Comparison of ENCODE assay signal across 7 mouse cellular contexts in genomic region chr5:31630064-31630463, GRCm38 (mm10). TPM values are rescaled to one million over a fixed set of nuclear protein-coding genes. Genes with fewer than 3 reads are reported as not detected.
DNase-seq lines count a peak whose midpoint lies in the region; TF ChIP-seq lines count a peak whose summit lies in the region.

No protein-coding gene starts in this region.

- TF ChIP-seq CTCF in C2C12 (IDR thresholded peaks at IDR 0.05; ENCODE audit: control insufficient read depth, insufficient read depth, insufficient read length), result no peak

- DNase-seq in ZHBTc4 (ENCODE audit: low read depth, low spot score), result peak; percentile 37
- DNase-seq in heart, adult 18-20 months, result peak; percentile 49 to 64
- peak; percentile 33 for DNase-seq in limb, embryonic 10.5 days (ENCODE audit: low spot score)
- no peak for DNase-seq in frontal cortex, postnatal 36 days (ENCODE audit: low spot score in 2 of 2)
- DNase-seq in layer of hippocampus, adult 18-20 months (ENCODE audit: low spot score in 2 of 2), result no peak
- no peak for DNase-seq in spleen, adult 12 weeks (ENCODE audit: low spot score)

- H3K27ac ChIP-seq in limb, embryonic 10.5 days, result no peak overlapping the region

- no peaks in the 10 kb centered on the region for H3K79me3 ChIP-seq in C2C12 (ENCODE audit: low read depth)

- no peak overlapping the region for H3ac ChIP-seq in C2C12 (ENCODE audit: control insufficient read depth, insufficient read length, low read depth)

- no peak overlapping the region for H3K4me3 ChIP-seq in C2C12 (ENCODE audit: insufficient read depth, poor library complexity, severe bottlenecking)
- H3K4me3 ChIP-seq in limb, embryonic 10.5 days, result no peak overlapping the region

- no peaks in the 10 kb centered on the region for H3K27me3 ChIP-seq in C2C12 (ENCODE audit: control insufficient read depth, insufficient read depth, insufficient read length)
- H3K27me3 ChIP-seq in limb, embryonic 10.5 days (ENCODE audit: low read depth, poor library complexity, severe bottlenecking), result no peaks in the 10 kb centered on the region

- H3K79me2 ChIP-seq in C2C12 (ENCODE audit: control insufficient read depth, insufficient read depth), result no peaks in the 10 kb centered on the region

- no peaks in the 10 kb centered on the region for H3K9me3 ChIP-seq in limb, embryonic 10.5 days (replicated peaks)

- peaks cover 23% of the 10 kb centered on the region for H3K4me1 ChIP-seq in limb, embryonic 10.5 days

- 67% methylated on average over 5 of the region's 5 CpGs for WGBS in limb, embryonic 10.5 days

- no peaks in the 10 kb centered on the region for H3K36me3 ChIP-seq in C2C12 (ENCODE audit: control insufficient read depth, insufficient read depth)
- peaks cover 24% of the 10 kb centered on the region for H3K36me3 ChIP-seq in limb, embryonic 10.5 days

TF ChIP-seq in C2C12, 6 proteins besides CTCF, POLR2A, EP300 and RAD21:
- TF ChIP-seq MAX (IDR thresholded peaks at IDR 0.05), result peak; percentile 71
- peak; percentile 50 for TF ChIP-seq FOSL1 (IDR thresholded peaks at IDR 0.05; ENCODE audit: insufficient read depth, low read length, poor library complexity, severe bottlenecking)
- no peak for TF ChIP-seq USF1 (IDR thresholded peaks at IDR 0.05; ENCODE audit: low read depth)
- TF ChIP-seq CEBPB (IDR thresholded peaks at IDR 0.05; ENCODE audit: low read depth), result no peak
- TF ChIP-seq MYOD1 (IDR thresholded peaks at IDR 0.05; ENCODE audit: control insufficient read depth, insufficient read length, low read depth), result no peak
TF ChIP-seq in C2C12: peak in this region for 2.

RNA-seq across cellular contexts. Expression of gene Mrpl33, which starts 33.3 kb away (rescaled TPM):
- 228 TPM for polyA plus RNA-seq in C2C12 (2012; fragmentation: generic; extraction: Trizol)
- 100 to 1,000 TPM; 322 to 333 TPM for total RNA-seq in heart, adult 18-20 months (2021)
- 254 and 274 TPM in 2 replicates for polyA plus RNA-seq in limb, embryonic 10.5 days (2016; fragmentation: Nextera tagmentation; extraction: Ambion mirVana)
- total RNA-seq in layer of hippocampus, adult 18-20 months (2021), result 10 to 100 TPM; 84.8 to 90.4 TPM

Comparison
In these comparisons a context has a peak if more than half of its experiments do, and no peak if none do; other contexts are left out.
1. DNase-seq: peak in ZHBTc4 (single experiment), heart, adult 18-20 months (2 of 2) and limb, embryonic 10.5 days (single experiment); none in frontal cortex, postnatal 36 days (0 of 2), layer of hippocampus, adult 18-20 months (0 of 2) and spleen, adult 12 weeks (single experiment).